Mouse (Mus musculus) frontal cortex, postnatal 25 days (tissue): ENCODE data around the gene Muc4.

Source experiments
- DNase-seq, 2 experiments: peaks; one replicate each; pipeline ENCODE4 v3.0.0; 2022; ENCODE audit warnings: low spot score in 2 of 2

Muc4 gene

DNA sequence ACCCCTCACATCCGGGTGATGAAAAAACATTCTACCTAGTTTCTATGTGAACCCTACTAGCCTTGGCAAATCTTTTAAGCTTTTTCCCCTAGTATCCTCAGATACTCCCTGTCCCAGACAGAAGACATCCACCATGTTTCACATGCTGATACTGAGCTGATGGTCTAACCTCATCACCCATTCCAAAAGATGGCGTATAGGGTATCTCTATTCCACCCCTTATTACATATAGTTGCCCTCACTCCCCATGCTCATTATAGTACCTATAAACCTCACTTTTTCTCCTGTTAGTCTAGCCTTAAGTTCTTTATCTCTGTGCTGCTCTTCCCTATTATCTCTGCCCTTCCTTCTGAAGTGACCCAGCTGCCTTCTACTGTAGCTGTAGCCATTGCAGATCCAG lies at the start of gene Muc4:
TSS of gene Muc4 (plus strand) at position 301 of the 400 bp plus-strand sequence.
- DNase-seq: no peak

DNA sequence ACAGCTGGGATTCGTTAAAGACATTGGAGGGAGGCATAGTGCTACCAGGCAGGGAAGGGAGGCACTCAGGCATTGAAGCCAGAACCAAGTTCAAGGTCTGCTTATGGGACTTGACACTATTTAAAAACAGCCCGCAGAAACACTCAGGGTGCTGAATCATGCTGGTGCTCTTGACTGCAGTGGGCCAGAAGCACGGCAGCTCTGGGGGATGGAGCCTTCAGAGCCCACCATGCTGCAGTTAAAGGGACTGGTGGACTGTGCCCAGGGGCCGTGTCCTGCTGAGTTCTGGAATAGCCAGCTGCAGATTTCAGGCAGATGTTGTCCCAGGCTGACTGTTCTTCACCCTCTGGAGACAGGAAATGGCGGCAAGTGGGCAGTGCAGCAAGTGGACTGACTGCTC lies 49.7 kb upstream of the Muc4 start:
- DNase-seq: no peak

DNA sequence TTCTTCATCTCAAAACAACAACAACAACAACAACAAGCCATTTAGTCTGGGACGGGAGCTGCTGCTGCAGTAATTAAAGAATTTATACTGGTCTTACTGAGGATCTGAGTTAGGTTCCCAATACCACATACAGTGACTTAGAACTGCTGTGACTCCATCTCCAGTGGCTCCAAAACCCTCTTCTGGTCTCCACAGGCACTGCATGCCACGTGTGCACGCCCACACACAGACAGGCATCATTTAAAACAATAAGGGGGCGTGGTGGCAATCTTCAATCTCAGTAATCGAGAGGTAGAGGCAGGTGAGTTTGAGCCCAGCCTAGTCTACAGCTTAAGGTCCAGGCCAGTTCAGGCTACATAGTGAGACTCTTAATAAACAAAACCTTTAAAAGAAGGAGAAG lies 48.5 kb upstream of the Muc4 start:
- DNase-seq: no peak

DNA sequence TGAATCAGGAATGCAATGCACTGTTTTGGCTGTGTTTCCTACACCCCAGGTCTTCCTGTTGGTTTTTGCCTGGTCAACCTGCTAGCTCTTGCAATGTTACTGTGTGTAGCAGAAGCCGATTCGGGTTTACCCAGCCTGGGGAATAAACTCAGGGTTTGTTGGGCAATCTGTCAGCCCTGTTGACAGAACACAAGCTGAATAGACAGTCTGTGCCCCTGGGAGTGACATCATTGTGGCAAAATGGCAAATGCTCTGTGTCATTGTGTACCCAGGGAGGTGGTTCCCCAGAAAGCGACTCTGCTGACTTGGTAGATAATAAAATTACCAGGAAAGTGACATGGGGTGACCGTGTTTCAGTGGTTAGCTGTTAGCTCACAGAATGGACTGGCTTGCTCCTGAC lies 46.9 kb upstream of the Muc4 start:
- no peak for DNase-seq

DNA sequence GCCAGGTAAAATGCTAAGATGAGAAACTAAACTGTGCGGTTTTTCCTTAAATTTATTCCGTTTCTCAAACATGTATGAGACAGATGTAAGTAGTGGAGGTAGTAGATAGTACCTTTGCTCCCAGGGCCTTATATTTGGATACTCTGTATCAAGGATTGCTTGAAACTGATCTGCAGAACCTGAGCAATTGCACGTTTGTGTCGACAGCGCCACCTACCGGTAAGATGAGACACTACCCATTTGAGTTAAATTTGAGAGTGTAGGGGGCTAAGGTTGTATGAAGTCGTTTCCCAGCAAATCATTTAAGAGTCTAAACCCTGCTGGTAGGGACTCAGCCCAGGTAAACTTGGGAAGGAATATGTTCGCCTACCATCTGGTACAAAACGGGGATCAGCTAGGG lies 46.2 kb upstream of the Muc4 start:
- peak in 1 of 2 experiments; percentile 58 for DNase-seq

DNA sequence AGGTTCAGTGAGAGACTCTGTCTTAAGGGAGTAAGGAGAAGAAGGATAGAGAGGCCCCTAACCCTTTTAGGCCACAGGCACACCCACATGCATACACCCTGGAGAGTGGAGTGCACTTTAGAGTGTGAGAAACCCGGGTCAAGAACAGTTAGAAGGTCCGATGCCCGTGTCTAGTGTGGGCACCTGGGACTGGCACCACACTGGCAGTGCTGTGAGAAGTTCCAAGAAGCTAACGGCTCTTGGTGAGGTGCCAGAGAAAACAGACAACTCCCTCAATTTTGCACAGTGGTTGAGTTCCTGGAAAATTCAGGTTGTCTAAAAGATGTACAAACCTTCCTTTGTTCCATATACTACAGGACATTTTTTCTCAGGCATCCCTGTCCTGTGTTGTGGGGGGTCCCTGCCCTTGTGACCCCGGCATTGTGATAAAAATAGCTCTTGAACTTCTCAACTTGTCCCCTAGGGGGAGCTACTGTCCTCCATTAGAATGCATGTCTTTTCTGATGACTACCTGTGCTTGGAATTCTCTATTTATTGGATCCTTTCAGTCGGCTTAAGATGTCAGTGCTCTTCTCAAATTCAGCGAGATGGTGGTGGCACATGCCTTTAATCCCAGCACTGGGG lies 38.7 kb upstream of the Muc4 start:
- no peak for DNase-seq

DNA sequence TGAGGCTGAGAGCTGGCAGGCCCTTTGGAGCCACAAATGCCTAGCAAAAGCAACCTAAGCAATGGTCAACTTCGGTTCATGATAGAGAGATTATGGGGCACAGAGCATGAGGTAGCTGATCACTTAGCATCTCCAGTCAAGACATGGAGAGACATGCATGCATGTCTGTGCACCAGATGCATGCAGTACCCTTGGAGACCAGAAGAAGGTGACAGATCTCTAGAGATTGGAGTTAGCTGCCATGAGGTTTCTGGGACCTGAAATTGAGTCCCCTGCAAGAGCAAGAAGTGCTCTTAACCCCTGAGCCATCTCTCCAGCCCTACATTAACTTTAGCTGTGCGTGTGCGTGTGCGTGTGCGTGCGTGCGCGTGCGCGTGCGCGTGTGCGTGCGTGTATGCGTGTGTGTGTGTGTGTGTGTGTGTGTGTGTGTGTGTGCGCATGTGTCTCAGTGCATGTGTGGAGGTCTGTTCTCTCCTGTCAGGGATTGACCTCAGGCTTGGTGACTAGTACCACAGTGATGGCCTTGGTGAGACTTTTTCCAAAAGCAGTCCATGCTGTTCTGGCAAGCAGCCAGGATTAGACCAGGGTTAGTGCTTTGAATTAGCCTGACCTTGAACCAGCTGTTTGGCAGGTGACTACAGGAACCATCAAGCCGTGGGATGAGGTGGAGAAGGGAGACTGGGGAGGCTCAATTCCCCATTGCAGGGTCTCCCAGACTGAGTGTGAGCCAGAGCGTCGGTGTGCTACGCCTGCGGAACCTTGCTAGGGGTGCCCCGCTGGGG lies 37.8 kb upstream of the Muc4 start:
- no peak for DNase-seq

DNA sequence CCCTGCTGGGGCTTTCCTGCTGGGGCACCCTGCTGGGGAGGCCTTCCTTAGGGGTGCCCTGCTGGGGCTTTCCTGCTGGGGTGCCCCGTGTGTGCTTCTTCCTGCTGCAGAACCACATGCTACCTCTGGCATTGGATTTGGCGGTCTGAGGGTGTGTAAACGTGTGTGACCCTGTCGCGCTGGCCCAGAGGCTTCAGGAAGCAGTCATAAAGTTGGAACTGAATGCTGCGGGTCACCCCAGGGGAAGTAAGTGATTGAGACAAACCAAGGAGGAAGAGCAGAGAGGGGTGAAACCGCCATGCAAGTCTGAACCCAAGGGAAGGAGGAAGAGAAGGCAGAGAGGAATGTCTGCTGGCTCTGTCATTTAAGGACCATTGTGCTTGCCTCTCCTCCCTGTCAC lies 37.1 kb upstream of the Muc4 start:
- no peak for DNase-seq

DNA sequence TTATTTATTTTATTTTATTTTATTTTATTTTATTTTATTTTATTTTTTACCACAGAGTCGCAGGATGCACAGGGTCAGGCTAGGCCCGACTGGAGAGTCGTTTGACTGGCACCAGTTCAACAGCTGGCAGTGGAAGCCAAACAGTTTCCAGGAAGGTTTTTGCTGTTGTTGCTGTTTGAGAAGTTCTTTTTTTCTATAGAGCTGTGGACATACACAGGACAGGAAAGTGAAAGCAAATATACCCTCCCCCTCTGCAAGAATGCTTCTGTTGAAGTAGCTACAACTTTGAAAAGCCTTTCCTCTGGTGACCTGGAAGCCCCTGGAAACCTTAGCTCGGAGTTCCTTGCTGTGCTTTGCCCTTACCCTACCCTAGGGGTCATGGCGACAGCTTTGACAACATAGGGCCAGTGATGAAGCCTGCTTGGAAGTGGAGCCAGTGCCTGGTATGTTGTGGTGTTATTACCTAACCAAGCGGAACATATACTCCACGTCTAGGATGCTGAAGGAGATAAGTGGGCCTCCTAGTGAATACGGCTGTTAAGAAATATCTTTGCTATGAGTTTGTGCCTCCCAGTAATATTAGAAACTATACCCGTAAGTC lies 32.3 kb upstream of the Muc4 start:
- DNase-seq: no peak

DNA sequence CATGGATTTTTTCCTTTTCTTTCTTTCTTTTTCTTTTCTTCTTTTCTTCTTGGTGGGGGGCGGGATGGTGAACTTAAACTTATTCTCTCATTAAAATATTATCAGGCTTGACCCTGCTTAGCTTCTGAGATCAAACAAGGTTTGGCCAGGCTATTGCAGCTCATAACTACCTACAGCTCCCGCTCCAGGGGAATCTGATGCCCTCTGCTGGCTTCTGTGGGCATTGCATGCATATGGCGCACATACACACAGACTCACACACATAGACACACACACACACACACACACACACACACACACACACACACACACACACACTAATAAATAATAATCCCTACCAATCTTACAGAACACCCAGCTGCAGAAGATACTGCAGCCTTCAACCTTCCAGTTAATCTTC lies 30.1 kb upstream of the Muc4 start:
- DNase-seq: no peak

DNA sequence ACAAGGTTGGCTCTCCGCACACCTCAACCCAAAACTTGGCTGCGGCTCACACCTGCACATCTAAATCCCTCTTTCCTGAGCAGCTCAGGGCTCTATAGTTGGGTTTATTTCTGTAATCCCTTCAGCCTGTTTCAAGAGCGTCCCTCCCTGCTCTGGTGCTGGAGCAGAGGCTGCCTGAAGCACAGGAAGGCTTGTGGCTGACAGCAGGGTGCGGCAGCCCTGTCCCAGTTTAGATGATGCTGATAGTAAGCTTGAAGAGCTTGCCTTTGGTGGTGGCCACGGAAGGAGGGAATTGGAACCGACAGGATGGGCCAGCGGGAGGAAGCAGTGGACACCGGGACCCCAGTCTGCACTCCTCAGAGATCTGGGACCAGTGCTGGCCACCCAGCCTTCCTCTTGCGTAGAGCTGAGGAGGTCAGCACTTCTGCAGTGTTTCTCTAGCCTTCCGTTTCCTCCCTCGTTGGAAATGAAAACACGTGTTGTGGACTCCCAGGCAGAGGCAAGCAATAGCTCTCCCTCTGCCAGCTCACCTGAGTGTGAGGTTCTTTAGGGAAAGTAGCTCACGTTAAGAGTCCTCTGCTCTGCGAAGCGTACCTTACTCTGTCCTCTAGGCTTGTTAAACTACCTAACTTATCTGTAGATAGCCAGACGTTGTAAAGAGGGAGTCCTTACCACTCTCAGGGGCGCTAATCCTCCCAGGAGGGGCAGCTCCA lies 28.4 kb upstream of the Muc4 start:
- DNase-seq: no peak

DNA sequence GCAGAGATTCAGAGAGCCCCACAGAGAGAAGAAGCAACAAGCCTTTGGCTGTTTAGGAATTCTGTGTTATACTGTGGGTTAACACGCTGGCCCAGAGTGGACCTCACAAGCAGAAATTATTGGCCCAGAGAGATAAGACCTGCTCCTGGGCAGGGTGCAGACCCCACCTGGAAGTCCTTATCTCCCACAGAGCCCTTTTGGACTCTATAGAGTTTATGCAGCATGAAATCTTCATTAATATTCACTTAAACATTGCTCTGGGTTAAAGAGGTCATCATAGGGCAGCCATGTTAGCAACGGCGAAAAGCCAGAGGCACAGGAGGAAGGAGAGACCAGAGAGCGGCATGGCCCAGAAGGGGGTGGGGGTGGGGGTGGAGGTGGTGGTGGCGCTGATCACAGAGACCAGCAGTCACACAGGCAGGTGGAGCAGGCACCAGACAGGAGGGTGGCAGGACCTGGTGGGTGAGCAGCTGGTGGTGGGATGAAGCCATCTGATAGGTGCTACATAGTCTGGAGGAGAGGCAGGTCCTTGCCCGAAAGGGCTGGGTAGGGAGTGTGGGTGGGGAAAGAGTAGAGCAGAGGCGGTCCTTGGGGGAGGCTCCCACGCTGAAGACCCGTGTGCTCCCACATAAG lies 27.7 kb upstream of the Muc4 start:
- no peak for DNase-seq

DNA sequence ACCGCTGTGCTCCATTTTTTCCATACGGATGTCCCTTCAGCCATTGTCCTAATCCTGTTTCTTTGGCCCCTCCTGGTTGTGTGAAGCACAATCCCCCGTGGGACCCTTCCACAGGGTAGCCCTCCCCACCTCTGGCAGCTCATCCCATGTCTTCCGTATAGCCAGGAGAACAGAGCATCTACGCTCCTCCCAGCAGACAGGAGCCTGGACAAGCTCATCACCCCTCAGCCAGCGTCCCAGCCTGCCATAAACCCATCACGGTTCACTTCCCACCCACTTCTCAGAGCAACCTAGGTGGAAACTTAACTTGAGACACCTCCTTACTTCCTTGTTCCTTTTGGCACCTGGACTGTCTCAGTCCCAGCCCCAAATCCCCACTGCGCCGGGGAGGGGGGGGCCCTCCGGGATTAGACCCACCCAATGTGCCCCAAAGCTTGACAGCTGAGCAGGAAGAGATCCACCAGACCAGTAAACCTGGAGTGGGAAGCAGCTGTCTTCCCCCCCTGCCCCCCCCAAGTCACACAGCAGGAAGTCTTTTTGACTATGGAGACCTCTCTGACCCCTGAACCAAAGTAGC lies 27.1 kb upstream of the Muc4 start:
- no peak for DNase-seq

DNA sequence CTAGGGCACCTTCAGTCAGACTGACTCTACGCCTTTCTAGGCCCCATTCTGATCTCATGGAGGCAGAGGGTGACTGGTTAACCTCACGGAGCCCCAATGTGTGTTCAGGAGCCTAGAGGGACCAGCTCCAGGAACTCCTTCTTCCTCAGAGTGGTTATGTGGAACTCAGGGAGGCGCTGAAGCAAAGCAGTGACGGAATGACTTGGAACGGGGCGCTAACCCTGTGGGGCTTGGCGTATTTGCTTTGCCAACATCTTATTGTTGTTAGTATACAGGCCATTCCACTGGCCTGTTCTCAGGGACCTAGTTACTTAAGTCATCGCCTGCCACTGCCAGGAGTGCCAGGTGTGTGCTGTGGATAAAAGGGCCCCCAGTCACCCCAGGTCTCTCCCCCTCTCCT lies 26.6 kb upstream of the Muc4 start:
- no peak for DNase-seq

DNA sequence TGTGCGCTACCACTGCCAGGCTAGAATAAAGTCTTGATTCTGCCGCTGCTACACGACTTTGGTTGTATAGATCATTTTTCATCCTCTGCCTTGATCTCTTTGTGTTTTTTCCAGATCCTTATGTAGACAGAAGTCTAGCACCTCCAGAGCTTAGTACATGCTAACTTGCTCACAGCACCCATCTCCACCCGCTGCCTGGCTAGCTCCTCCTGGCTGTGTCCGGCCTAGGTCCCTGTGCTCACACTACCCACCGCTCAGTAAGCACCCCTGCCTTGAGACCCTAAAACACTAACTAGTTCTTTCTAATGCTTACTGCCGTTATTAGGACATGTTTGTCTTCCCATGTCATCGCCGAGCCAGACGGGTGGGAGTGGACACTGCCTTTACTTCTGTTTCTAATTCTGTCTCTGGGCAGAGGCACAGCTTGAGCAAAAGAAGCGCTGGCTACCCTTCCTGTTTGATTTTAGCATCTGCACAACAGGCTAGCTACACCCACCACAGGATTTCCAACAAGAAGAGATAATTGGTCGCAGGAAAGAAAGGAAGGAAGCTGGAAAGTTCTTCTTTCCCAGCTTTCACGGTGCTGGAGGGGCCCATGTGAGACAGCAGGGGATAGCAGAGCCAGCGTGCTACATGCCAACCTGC lies 25.1 kb upstream of the Muc4 start:
- no peak for DNase-seq

DNA sequence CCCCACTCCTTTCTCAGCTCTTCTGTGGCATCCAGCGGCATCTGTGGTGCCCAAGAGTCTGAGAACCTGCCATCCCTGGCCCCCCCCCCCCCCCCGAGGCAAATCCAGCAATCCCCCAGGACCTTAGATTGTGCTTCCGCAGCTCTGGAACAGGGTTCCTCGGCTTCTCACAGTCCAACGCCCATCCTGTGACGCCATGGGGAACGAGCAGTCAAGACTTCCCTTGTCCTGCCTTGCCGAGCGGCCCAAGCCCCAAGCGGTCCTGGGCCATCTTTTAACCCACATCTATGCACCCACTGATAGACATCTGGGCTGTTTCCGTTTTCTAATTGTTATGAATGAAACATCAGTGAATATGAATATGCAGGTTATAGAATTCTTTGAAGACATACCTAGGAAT lies 23.5 kb upstream of the Muc4 start:
- DNase-seq: no peak

DNA sequence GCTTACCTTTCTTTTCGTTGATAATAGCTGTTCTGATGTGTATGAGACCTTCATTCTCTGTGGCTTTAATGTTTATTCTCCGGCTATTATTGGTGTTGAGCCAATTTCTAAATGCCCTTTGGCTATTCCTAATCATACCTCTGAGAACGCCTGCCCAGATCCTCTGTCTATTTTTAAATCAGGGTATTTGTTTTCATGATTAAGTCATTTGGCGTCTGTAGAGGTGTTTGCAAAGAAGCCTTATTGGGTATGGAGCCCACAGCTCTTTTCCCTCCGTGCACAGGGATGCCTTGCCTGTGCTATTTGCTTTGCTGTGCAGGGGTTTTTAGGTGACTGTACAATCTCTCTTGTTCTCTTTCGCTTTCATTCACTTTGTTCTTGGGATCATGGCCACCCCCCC lies 22.1 kb upstream of the Muc4 start:
- no peak for DNase-seq

DNA sequence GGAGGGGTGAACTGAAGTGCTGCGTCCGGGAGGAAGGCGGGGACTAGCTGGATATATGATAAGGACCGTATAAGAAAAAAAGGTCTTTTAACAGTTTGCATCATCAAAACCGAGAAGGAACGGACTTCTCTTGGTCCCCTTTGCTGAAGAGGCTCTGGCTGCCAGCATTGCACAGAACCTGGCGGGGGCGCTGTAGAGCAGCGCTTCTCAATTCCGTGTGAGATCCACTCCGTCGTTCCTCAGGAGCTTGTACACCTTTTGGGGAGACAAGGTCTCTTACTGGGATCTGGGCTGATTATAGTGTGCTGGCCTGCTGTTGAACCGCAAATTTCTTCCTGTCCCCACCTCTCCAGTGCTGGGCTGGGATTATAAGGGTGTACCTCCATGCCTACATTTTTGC lies 20.3 kb upstream of the Muc4 start:
- DNase-seq: no peak

DNA sequence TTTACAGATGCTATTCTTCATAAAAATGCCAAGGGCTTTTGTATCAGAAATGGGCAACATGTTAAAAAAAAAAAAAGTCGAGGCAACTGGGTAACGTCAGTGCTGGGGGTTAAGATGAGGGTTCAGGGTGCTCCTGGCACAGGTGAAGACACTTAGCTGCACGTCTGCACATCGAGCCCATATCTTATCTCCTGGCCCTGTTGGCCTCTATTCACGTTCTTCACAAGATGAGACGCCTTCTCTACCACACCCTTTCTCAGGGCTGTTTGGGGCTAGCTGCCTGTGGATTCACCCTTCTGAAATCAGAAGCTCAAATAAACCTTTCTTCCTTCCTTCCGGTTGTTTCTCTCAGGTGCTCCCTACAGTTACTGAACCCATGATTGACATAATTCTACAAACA lies 12.5 kb upstream of the Muc4 start:
- no peak for DNase-seq

DNA sequence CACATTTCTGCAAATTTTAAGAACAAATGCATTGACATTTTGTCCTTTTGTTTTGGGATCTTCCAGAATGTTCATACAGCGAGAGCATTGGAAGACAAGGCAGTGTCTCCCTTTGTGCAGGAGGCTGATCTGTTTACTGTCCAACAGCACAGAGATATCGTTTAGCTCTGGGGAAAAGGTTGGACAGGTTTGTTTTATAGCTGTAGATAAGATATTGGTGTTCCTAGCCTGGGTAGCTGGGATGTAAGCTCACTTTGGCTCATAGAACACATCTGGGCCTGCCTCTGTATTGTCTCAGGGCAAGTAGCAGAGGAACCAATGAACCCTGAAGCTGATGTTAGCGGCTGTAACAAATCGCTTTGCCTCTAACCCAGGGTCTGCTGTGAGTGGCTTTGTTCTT lies 11.9 kb upstream of the Muc4 start:
- no peak for DNase-seq

DNA sequence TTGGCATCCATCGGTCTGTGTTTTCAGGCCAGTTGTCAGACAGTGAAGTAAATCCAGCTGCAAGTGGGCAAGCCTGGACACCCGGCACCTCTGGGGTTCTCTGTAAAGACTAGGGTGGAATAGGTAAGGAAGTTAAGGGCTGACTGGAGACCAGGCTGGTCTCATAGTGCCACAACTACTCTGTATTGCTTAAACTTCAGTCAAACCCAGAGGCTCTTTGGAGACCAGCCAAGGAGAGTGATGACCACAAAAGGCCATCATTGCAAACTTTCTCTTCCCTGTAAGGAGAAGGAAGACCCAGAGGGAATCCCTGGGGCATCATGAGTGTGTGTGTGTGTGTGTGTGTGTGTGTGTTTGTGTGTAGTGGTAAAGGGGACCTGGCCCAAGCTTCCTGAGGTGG lies 11.4 kb upstream of the Muc4 start:
- DNase-seq: no peak
